Mouse (Mus musculus): ENCODE measurements around the gene Cntnap2. TPM values are rescaled to one million over a fixed set of nuclear protein-coding genes. Genes with fewer than 3 reads are reported as not detected.
"Not testable (repeated sequence)": the region's sequence is repeated elsewhere in the genome, so short reads cannot be mapped to it uniquely, and the experiment has no call there.

The Cntnap2 gene
- polyA plus RNA-seq, 1 experiment from 2014 or later, result 27.2 TPM

- 58% methylated on average over 7 of the region's 7 CpGs for WGBS
- H3K4me2 ChIP-seq (replicated peaks), result no peak overlapping the region
- H3K27me3 ChIP-seq (replicated peaks), result no peaks in the 10 kb centered on the region
- no peaks in the 10 kb centered on the region for H3K4me1 ChIP-seq
- no peaks in the 10 kb centered on the region for H3K36me3 ChIP-seq
- ATAC-seq (ENCODE audit: low FRiP score, low read depth), result no peak
- H3K27ac ChIP-seq, result no peak overlapping the region
- H3K9ac ChIP-seq, result no peak overlapping the region
- H3K9me3 ChIP-seq, result no peaks in the 10 kb centered on the region
- H3K4me3 ChIP-seq, result no peak overlapping the region
Measured at GRCm38 (mm10) chr6:47050319-47051222, 1991.4 kb downstream of the Cntnap2 start.

- no peaks in the 10 kb centered on the region for H3K4me1 ChIP-seq
- no peak overlapping the region for H3K4me3 ChIP-seq
- no peaks in the 10 kb centered on the region for H3K36me3 ChIP-seq
- no peak overlapping the region for H3K27ac ChIP-seq
- ATAC-seq (ENCODE audit: low FRiP score, low read depth), result no peak
- WGBS, result 83% methylated on average over 3 of the region's 3 CpGs
- no peak overlapping the region for H3K9ac ChIP-seq
- H3K9me3 ChIP-seq, result no peaks in the 10 kb centered on the region
- H3K4me2 ChIP-seq (replicated peaks), result no peak overlapping the region
- no peaks in the 10 kb centered on the region for H3K27me3 ChIP-seq (replicated peaks)
Measured at GRCm38 (mm10) chr6:47061341-47061740, 2002.2 kb downstream of the Cntnap2 start.

GRCm38 (mm10) chr6:47089998-47090397 lies 2030.8 kb downstream of the Cntnap2 start:
- 73% methylated on average over 4 of the region's 4 CpGs for WGBS
- Histone ChIP-seq H3K4me2 (replicated peaks) (no peak overlapping the region), H3K27me3 (replicated peaks) (no peaks in the 10 kb centered on the region), H3K27ac (no peak overlapping the region), H3K36me3 (no peaks in the 10 kb centered on the region), H3K9me3 (no peaks in the 10 kb centered on the region), H3K9ac (no peak overlapping the region), H3K4me1 (no peaks in the 10 kb centered on the region), H3K4me3 (no peak overlapping the region)
- ATAC-seq (ENCODE audit: low FRiP score, low read depth), result no peak

GRCm38 (mm10) chr6:47104951-47105350 lies 2045.8 kb downstream of the Cntnap2 start:
- no peaks in the 10 kb centered on the region for H3K4me1 ChIP-seq
- no peak overlapping the region for H3K27ac ChIP-seq
- no peaks in the 10 kb centered on the region for H3K27me3 ChIP-seq (replicated peaks)
- 79% methylated on average over 1 of the region's 1 CpGs for WGBS
- H3K4me3 ChIP-seq, result no peak overlapping the region
- no peaks in the 10 kb centered on the region for H3K9me3 ChIP-seq
- H3K4me2 ChIP-seq (replicated peaks), result no peak overlapping the region
- no peak for ATAC-seq (ENCODE audit: low FRiP score, low read depth)
- H3K9ac ChIP-seq, result no peak overlapping the region
- H3K36me3 ChIP-seq, result no peaks in the 10 kb centered on the region

- no peaks in the 10 kb centered on the region for H3K9me3 ChIP-seq
- no peaks in the 10 kb centered on the region for H3K27me3 ChIP-seq (replicated peaks)
- no peak overlapping the region for H3K9ac ChIP-seq
- ATAC-seq (ENCODE audit: low FRiP score, low read depth), result no peak
- H3K4me1 ChIP-seq, result no peaks in the 10 kb centered on the region
- 33% methylated on average over 6 of the region's 6 CpGs for WGBS
- H3K36me3 ChIP-seq, result no peaks in the 10 kb centered on the region
- no peak overlapping the region for H3K4me3 ChIP-seq
- no peak overlapping the region for H3K27ac ChIP-seq
- no peak overlapping the region for H3K4me2 ChIP-seq (replicated peaks)
Measured at GRCm38 (mm10) chr6:47109582-47110220, 2050.5 kb downstream of the Cntnap2 start.

GRCm38 (mm10) chr6:47134063-47134462 lies 2074.9 kb downstream of the Cntnap2 start:
- not testable (repeated sequence) for H3K4me3 ChIP-seq; H3K9ac ChIP-seq; H3K9me3 ChIP-seq; H3K27me3 ChIP-seq (replicated peaks); H3K4me2 ChIP-seq (replicated peaks); ATAC-seq (ENCODE audit: low FRiP score, low read depth); H3K36me3 ChIP-seq; H3K4me1 ChIP-seq; H3K27ac ChIP-seq
- WGBS, result no CpG with 5 or more reads among the region's 1 CpGs

- ATAC-seq (ENCODE audit: low FRiP score, low read depth); H3K4me1 ChIP-seq; H3K4me2 ChIP-seq (replicated peaks); H3K27me3 ChIP-seq (replicated peaks); H3K36me3 ChIP-seq; H3K4me3 ChIP-seq; H3K27ac ChIP-seq; H3K9me3 ChIP-seq; H3K9ac ChIP-seq: not testable (repeated sequence)
- no CpG with 5 or more reads among the region's 1 CpGs for WGBS
Measured at GRCm38 (mm10) chr6:47153018-47153417, 2093.9 kb downstream of the Cntnap2 start.

- H3K36me3 ChIP-seq; H3K27ac ChIP-seq; H3K4me3 ChIP-seq; H3K9me3 ChIP-seq; H3K4me2 ChIP-seq (replicated peaks); ATAC-seq (ENCODE audit: low FRiP score, low read depth); H3K9ac ChIP-seq; H3K4me1 ChIP-seq; H3K27me3 ChIP-seq (replicated peaks): not testable (repeated sequence)
- WGBS, result 57% methylated on average over 8 of the region's 8 CpGs
Measured at GRCm38 (mm10) chr6:47174580-47175294, 2115.6 kb downstream of the Cntnap2 start.

- H3K36me3 ChIP-seq; H3K9ac ChIP-seq; H3K4me3 ChIP-seq; H3K27ac ChIP-seq; H3K9me3 ChIP-seq; H3K27me3 ChIP-seq (replicated peaks); H3K4me1 ChIP-seq: not testable (repeated sequence)
- WGBS, result 14% methylated on average over 10 of the region's 10 CpGs
- peak overlapping the region; percentile 48 for H3K4me2 ChIP-seq (replicated peaks)
- ATAC-seq (ENCODE audit: low FRiP score, low read depth), result peak; percentile 84
Measured at GRCm38 (mm10) chr6:47175356-47176156, 2116.4 kb downstream of the Cntnap2 start.

GRCm38 (mm10) chr6:47176157-47176555 lies 2117.0 kb downstream of the Cntnap2 start:
- H3K27ac ChIP-seq; H3K4me1 ChIP-seq; H3K9ac ChIP-seq; H3K4me3 ChIP-seq; H3K9me3 ChIP-seq; H3K36me3 ChIP-seq; H3K27me3 ChIP-seq (replicated peaks): not testable (repeated sequence)
- WGBS, result 44% methylated on average over 3 of the region's 3 CpGs
- H3K4me2 ChIP-seq (replicated peaks), result peak overlapping the region; percentile 48; the same call in 1 of the 2 replicates
- ATAC-seq (ENCODE audit: low FRiP score, low read depth), result peak; percentile 59

- not testable (repeated sequence) for H3K27me3 ChIP-seq (replicated peaks); ATAC-seq (ENCODE audit: low FRiP score, low read depth)
- WGBS, result 37% methylated on average over 5 of the region's 5 CpGs
Measured at GRCm38 (mm10) chr6:47181372-47181771, 2122.2 kb downstream of the Cntnap2 start.

GRCm38 (mm10) chr6:47182252-47182651 lies 2123.1 kb downstream of the Cntnap2 start:
- Histone ChIP-seq H3K4me2 (replicated peaks) (no peak overlapping the region), H3K4me3 (no peak overlapping the region), H3K27ac (no peak overlapping the region), H3K9me3 (no peaks in the 10 kb centered on the region), H3K9ac (no peak overlapping the region), H3K4me1 (no peaks in the 10 kb centered on the region), H3K36me3 (no peaks in the 10 kb centered on the region), H3K27me3 (replicated peaks) (no peaks in the 10 kb centered on the region)
- WGBS, result 81% methylated on average over 2 of the region's 2 CpGs
- ATAC-seq (ENCODE audit: low FRiP score, low read depth), result no peak

More at GRCm38 (mm10) chr6:47181372-47181771, 2122.2 kb downstream of the Cntnap2 start:
- not testable (repeated sequence) for H3K4me3 ChIP-seq; H3K9ac ChIP-seq; H3K36me3 ChIP-seq; H3K9me3 ChIP-seq; H3K4me2 ChIP-seq (replicated peaks); H3K27ac ChIP-seq; H3K4me1 ChIP-seq
